Mouse (Mus musculus): ENCODE results near the gene Exoc3l4.
A peak's percentile ranks its signal among the peaks of the same experiment; 100 is the strongest.

Exoc3l4 gene

DNA sequence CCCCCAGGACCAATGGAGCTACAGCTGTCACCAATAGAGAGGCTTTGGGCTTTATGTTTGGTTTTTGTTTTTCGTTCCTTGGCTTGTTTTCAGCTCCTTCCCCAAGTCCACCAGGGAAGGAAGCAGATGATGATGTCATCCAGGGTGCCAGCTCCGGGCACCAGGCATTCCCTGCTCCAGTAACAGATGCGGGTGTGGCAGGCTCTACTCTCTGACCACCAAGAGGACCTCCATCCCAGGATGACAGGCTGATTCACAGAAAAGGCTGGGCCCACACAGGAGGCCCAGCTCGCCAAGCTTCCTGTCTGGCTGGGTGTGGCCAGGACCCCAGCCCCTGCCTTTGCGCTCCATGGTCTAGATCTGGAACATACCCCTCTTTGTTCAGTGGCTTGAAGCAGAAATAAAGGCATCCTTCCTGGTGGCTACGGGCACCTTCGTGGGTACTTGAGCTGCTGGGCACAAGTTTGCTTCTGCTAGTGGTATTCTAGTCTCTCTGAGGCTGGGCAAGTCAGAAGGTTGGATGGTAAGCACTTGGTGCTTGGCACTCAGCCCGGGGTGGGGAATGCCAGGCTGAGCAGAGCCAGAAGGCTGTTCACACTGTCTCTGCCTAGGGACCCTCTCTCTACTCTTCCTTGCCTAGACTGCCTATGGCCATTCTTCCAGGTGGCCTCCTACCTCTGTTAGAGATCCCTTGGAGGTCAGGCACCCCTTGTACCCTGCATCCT lies 5.0 kb upstream of the Exoc3l4 start:
- no peak for DNase-seq (ENCODE audit: low spot score)

DNA sequence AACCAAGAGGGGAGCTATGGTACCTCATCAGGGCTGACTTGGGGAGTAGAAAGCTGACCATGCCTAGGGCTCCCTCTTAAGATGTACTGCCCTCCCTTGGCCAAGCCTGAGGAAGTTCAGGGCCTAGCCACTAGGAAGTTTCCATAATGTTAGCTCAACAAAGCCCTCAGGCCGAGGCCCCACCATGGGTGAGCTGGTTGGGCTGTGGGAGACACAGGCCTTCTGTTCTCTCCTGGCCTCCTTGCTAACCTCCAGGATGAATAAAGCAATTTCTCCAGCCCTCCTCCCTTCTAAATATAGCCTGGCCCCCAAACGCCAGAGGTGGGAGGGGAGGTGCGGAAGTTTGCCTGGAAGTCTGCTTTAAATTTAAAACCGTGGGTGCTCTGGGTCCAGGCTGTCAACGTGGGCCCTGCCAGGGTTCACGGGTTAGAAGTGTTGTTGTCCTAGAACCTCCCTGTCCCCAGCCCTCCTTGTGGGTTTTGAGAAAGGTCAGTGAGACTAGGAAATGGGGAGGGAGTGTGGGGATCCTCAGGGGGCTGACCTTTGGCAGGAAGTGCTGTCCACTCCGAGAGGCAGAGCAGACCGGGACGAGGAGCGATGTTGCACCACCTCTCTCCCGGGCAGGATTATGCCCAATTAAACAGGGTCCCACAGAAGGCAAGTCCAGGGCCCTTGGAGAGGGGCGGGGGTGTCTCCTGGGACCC lies 4.1 kb upstream of the Exoc3l4 start:
- DNase-seq (ENCODE audit: low spot score) = no peak

DNA sequence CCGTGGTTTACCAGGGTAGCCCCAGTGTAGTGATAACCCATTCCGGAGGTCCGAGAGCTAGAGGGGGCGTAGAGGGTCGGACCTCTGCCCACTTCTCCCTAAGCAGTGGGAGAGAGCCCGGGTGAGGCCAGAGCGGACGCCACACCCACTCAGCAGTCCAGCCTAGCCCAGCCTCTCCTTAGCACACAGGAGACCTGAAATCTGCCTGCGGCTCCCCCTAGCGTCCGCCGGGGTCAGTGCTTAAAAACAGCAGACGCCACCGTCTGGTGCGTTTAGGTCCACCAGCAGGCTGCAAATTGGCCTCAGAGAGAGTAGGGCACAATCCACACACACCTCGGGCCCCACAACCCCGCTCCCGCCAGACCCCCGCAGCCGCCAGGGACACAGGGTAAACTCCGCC lies 3.5 kb upstream of the Exoc3l4 start:
- peak; percentile 63 for DNase-seq (ENCODE audit: low spot score)

DNA sequence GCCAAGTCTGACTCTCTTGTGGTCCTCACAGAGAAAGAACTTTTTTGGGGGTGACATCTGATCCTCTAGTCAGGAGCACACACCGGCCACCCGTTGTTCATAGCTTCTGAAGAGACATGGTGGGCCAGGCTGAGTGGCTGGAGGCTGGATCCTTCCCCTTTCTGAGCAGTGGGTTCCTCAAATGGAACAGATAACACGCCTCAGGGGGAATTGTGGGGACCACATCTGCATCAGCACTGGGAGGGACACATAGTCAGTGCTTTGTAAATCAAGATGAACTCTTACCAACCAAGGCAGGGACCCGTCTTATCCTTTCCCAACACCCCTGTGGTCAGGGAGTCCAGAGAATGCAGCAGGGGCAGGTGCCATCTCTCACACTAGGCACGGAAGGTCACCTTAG lies 3.1 kb downstream of the Exoc3l4 start:
- DNase-seq (ENCODE audit: low spot score) = no peak

DNA sequence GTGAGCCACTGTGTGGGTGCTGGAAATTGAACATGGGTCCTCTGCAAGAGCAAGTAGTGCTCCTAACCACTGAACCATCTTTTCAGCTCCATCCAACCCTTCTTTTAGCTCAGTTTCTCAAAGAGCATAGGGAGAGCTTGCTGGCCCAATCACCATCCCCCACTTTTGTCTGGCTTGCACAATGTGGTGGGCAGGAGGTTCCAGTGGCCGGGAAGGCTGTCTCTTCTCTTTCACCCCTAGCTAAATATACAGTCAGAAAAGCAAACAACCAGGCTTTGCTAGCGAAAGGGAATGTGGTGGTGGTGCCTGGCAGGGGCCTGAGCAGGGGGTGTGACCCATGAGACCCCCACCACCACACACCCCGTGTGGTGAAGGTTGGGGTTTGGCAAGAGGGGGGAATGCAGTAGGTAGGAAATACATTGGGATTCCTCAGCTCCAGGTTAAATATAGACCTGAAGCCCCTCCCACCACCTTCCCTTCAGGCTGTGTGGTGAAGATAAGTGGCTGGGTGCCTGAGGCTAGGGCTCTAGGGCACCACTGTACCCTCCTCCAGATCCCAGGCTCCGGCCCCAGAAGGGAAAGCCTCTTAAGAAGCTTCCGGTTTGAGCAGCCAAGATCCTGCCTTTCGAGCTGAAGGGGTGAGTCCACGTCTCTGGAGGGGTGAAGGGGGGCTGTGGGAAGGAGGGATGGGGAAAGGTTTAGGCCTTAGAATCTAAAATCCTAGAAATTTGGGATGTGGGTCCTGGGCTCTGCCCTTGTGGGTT lies 4.3 kb downstream of the Exoc3l4 start:
- DNase-seq (ENCODE audit: low spot score) = no peak

DNA sequence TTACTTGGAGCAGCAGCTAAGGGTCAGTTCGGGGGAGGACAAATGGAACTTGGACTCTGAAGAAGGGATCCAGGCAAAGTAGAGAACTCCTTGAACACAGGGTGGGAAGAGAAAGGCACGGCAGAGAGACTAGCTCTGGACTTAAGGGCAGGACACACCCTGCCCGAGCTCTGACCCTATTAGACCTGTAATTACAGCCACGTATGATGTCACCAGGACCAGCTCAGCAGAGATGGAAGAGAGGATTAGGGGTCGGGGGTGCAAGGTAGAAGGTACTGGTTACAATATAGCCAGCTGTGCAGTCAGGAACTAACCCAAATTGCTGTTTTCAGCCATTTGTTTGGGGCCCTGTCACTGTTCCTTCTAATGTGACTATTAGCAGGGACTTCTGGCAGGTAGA lies 6.0 kb downstream of the Exoc3l4 start:
- DNase-seq (ENCODE audit: low spot score) = no peak

DNA sequence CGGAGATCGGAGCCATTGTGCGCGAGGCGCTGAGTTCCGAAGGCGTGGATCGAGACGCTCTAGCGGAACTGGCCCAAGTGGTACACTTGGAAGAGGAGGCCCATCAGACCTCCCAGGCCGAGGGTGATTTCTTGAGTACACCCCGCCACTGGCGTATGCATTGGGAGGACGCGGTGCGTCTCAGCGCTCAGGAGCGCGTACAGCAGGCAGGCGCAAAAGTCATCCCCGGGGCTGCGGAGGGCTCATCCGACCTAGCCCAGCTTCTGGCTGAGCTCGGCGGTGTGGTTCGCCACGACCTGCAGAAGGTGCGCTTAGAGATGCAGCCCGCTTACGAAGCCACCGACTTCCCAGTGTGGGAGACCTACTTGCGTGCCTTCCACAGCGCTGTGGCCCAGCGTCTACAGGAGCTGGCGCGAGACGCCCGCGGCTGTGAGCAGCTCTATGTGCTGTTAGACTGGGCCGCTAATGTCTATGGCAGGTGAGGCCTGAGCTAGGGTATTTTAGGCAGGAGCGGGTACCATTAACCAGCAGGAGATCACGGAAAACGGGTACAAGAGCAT lies 6.8 kb downstream of the Exoc3l4 start:
- no peak for DNase-seq (ENCODE audit: low spot score)

DNA sequence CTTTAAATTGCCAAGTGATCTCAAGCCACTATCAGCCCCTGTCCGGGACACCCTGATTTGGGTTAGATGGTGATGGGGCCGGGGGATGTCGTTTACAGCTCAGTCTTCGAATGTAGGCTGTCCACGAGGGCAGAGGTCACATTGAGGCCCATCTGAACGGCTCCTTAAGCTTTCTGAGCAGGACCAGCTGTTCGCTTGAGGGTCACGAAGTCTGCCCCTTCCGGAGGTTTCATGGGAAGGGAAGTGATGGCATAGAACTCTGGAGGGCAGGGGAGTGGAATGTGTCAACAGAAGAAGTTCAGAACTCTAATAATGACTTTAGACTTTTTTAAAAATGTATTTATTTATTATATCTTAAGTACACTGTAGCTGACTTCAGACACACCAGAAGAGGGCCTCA lies 7.7 kb downstream of the Exoc3l4 start:
- DNase-seq (ENCODE audit: low spot score) = no peak

DNA sequence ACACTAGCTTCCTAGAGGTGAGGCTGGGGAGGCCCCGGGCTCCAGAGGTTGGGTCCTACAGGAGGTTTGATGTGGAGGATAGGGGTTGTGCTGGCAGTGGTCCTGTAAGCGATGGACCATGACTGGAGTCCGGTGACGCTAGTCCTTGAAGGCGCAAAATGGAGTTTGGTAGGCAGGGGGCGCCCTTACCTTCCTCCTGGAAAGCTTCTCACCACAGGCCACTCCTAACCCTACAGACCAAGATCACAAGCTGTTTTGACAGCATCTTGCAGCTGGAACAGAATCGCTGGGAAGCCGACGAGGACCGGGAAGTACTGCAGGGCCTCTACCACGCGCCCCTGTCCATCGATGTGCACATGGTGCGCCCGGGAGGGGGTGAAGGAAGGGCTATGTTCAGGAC lies 8.4 kb downstream of the Exoc3l4 start:
- DNase-seq (ENCODE audit: low spot score) = peak; percentile 70

DNA sequence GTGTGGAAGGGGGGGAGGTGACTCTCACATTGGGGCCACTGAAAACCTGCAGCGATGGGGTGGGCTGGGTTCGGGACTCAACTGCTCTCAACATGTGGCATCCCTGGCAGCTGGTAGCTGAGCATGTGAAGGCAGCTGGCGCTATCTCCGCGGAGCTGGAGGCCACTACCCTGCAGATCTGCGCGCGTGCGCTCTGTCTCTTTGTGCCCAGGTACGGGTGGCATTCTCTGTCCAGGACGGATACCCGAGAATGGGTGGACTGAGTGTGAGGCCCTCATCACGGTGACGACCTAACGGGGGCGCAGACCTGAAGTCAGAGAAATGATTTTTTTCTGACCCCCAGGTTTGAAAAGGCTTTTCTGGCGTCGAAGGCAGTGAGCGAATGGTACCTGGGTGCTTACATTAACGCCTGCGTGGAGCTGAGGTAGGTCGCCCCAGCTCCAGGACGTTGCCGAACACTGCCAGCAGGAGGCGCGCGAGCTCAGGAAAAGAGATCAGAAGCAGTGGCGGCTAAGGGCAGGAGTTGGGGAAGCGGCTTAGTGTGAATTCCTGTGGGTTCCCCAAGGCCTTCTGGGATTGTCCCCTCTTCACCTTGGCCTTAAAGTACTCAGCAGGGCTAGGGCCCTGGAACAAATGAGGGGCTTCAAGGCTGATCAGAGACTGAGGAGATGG lies 9.1 kb downstream of the Exoc3l4 start:
- peak; percentile 84 for DNase-seq (ENCODE audit: low spot score)

DNA sequence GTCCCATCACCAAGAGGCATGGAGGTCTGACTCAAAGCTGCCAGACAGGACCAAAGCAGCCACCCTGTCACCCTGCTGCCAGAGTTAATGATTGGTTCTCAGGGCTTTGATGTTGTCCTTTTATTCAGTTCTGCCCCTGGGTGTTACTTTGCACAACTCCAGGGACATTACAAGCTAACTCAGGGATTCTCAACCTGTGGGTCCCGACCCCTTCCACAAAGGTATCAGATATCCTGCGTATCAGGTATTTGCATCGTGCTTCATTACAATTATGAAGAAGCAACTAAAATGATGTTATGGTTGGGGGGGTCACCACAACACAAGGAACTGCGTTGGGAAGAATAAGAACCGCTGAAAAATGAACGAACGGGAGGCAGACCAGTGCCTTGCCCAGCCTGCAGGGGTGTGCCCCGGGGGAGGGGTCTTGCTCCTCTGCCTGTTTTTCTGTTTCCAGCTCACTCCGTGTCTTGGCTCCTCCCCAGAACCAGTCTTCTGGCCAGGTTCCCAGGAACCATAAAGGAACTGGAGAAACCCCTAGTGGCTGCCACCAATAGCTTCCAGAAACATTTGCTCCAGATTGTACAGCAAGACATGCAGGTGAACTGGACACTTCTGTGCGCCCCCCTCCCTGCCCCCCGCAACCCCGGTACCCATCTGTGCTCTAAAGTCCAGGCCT lies 10.8 kb downstream of the Exoc3l4 start:
- no peak for DNase-seq (ENCODE audit: low spot score)

DNA sequence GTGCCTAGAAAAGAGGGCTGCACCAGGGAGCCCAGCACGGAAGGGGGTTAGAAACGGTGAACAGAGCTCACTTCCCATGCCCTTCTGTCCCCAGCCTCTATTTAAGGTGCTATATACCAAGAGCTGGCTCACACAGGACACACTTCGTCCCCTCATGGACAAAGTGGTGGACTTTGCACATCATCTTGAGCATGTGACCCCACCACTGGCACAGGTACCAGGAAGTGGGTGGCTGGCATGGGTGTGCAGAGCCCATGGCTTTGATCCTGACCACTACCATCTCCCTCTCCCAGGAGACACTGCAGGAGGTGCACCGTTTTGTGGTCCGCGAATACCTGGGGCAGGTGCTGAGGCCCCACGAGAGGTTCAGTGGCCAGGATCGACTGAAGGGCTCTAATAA lies 11.5 kb downstream of the Exoc3l4 start:
- no peak for DNase-seq (ENCODE audit: low spot score)

DNA sequence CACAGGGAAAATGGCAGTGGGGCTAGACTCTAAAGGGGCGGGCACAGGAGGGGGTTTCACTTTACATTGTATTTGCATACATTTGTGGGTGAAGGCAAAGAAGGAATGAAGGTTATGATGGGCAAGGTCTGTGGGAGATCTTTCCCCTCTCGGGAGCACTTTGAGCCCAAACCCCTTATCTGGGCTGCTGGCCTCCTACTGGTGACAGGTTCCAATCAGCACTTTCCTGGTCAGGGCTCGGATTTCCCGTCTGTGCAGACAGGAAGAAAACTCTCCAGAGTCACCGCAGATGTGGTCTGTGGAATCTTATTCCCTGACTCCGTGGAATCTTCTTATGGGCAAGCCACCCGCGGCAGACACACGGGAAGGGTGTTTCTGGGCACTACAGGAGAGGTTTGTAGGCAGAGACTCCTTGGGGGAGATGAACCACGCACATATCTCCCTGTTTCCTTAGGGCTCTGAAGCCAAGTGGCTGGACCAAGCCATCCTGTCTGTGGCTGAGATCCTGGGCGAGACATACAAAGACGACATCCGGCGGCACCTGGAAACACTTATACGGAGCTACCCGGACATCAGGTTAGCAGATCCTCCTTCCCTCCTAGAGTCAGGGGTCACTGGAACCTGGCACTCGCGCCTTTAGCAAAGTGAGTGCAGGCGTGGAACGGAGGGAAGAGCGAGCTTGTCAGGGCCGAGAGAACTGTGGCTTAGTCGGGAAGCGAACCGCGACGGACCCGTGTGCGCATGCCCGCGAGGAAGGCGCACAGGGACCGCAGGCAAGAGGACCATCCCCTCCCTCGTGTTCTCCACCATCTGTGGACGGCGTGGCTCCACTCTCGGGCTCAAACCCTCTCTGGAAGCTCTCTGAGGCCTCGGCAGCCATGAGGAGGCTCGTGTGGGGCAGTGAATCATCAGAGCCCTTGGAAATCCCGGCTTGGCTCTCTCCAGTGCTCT lies 12.4 kb downstream of the Exoc3l4 start:
- DNase-seq (ENCODE audit: low spot score) = no peak

DNA sequence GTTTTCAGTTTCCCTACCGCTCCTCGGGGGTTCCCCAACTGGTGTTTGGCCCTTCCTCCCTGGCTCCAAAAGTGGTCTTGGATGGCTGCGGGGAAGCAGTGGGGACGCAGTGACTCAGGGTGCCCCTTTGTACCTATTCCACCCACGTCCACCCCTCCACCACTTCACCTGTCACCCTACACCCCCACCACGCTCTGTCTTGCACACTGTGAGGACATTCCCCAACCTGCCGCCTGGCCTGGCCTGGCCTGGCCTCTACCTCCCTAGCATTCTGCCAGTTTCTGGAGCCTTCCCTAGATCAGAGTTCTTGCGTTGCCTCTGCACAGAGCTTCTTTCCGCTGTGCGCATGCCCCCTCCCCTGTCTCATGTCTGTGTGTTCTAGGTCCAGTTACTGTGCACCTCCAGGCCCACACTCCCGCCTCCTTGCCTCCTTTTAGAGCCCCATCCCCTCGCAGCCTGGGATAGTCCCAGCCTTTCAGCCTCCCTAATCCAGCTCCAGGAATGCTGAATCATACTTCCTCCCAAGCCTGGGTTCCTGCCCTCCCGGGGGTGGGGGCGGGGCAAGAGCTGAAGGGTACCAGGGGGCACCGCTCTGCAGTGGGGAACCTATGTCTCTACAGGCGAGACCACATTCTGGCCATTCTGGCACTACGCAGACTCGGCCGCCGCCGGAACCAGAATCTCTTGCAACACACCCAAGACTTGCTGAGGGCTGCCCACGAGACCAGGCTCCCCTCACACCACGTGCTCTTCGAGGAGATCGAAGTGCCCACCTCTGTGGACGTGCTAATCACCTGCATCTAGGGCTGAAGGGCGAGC lies 13.4 kb downstream of the Exoc3l4 start:
- DNase-seq (ENCODE audit: low spot score) = no peak

DNA sequence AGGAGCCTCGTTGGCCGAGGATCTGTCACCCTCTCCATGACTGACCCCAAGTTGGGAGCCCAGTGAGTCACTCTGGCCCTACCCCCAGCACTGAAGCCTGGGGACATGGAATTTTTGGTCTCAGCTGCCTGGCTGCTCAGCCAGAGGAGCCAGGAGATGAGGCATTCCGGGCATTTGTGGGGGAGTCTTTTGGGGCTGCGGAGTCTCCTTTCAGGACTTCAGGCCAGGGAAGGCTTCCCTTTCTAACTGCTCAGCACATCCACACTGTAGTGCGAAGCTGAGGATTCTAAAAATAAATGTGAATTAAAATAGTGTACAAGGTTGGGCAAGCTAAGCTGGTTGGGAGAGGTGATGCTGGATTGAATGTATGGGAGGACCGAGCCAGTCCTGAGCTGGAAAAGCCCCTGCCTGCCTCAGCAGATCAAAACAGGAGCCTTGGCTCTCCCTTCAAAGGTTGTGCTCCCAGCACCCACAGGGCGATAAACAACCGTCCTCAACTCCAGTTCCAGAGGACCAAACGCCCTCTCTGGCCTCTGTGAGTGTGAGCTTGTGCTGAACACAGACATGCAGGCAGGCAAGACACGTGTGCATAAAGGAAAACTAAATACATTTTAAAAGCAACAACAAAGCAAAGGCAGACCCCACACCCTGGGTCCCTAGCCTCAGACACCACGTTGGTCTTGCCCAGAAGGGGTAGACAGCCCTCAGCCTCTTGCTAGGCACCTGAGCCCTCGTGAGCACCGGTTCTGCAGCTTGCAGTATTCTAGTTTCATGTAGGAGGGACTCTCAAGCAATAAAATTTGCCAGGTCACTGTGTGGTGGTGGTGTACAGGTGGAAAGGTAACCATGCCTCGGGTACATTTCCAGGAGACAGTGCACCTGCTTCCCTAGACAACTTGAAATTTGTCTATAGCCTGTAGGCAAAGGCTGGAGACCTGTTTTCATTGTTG lies 14.3 kb downstream of the Exoc3l4 start:
- no peak for DNase-seq (ENCODE audit: low spot score)

DNA sequence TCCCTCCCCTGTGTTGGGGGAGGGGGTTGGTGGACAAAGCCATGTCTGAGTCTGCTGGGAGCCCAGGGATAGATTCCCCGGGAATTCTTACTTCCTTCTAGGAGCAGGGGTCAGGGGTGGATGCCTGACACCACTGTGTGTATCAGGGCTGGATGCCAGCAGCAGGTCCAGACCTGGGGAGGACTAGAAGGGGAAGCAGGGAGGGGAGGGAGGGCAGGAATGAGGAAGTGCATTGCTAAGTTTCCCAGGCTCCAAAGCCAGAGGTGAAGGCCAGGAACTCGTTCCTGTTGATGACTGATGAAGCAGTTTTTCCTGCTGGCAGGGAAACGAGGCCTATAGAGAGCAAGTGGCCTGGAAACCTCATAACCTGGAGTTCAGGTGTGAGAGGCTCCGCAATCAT lies 15.3 kb downstream of the Exoc3l4 start:
- DNase-seq (ENCODE audit: low spot score) = no peak

DNA sequence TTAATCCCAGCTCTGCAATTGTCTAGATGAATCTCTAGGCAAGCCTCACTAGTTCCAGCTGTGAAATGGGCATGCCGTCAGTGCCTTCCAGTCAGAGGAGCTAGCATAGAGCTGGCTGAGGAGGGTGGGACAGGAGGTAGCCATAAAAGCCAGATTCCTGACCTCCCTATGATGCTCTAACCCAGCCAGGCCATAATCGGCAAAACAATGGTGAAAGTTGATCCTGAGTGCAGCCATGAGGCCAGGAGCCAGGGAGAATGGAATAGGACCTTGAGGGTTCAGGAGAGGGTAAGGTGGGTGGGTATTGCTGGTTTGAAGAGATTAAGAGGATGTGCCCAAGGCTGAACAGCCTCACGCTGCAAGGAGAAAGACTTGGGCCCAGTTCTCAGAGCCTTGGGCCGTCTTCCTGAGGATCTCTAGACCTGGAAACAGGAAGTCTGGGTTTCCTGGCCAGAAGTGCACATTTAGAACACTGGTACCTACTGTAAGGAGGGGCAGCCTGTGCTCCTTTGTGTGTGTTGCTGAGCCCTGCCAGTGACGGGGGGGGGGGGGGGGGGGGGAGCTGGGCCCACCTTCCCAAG lies 16.0 kb downstream of the Exoc3l4 start:
- no peak for DNase-seq (ENCODE audit: low spot score)

DNA sequence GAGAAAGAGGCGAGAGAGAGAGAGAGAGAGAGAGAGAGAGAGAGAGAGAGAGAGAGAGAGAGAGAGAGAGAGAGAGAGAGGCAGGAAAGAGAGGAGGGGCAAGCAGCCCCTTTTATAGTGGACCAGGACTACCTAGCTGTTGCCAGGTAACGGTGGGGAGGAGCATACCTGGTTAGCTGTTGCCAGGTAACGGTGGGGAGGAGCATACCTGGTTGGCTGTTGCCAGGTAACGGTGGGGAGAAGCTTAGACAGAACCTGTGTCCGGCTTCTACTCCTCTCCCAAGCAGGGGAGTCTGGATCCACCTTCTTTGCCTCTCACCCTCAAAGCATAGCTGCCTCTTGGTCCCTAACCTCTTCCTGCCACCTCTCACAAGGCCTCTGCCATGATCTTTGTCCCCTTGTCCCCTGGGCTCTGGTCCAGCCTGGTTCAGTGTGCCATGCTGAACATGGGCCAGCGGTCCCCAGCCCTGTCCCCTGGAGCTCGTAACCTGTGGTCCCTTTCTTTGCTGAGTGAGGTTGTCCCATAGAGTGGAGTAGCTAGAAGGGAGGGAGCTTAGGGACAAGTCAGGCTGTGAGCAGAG lies 17.4 kb downstream of the Exoc3l4 start:
- DNase-seq (ENCODE audit: low spot score) = no peak
